Mouse (Mus musculus) liver, embryonic 11.5 days (tissue): ENCODE data around the gene Bri3. TPM values are rescaled to one million over a fixed set of nuclear protein-coding genes. Genes with fewer than 3 reads are reported as not detected.

Experiments
- ATAC-seq: fragments of 200-750 bp; cut with Nextera tagmentation; replicated peaks from 2 replicates; pipeline ENCODE4 v1.8.0; 2017; ENCODE audit warnings: moderate number of reproducible peaks, mild to moderate bottlenecking, moderate TSS enrichment, moderate library complexity; ENCODE audit not compliant: low FRiP score
- DNase-seq: peaks from one replicate; pipeline ENCODE4 v3.0.0-alpha.2; 2017; ENCODE audit warnings: low spot score
- H3K27ac ChIP-seq: fragments of 300-500 bp; sonication (generic); 2 replicates; pipeline ENCODE4 v1.5.1; 2014; ENCODE audit warnings: mild to moderate bottlenecking, low read depth, low read length, control low read depth
- H3K27me3 ChIP-seq: fragments of 300-500 bp; sonication (generic); replicated peaks from 2 replicates; pipeline ENCODE4 v1.6.1; 2014; ENCODE audit warnings: low read length, mixed read lengths; ENCODE audit not compliant: control insufficient read depth, insufficient read depth
- H3K36me3 ChIP-seq: fragments of 300-500 bp; sonication (generic); 2 replicates; pipeline ENCODE4 v1.6.1; 2014; ENCODE audit warnings: mild to moderate bottlenecking, low read length, moderate library complexity, mixed read lengths; ENCODE audit not compliant: control insufficient read depth, insufficient read depth
- H3K4me1 ChIP-seq: fragments of 300-500 bp; sonication (generic); replicated peaks from 2 replicates; pipeline ENCODE4 v1.6.1; 2014; ENCODE audit warnings: low read length, mixed read lengths; ENCODE audit not compliant: control insufficient read depth, insufficient read depth
- H3K4me2 ChIP-seq: fragments of 300-500 bp; sonication (generic); 2 replicates; pipeline ENCODE4 v1.6.1; 2014; ENCODE audit warnings: mild to moderate bottlenecking, control low read depth, moderate library complexity
- H3K4me3 ChIP-seq: fragments of 300-500 bp; sonication (generic); 2 replicates; pipeline ENCODE4 v1.5.1; 2014; ENCODE audit warnings: low read depth, low read length, control low read depth
- H3K9ac ChIP-seq: fragments of 300-500 bp; sonication (generic); 2 replicates; pipeline ENCODE4 v1.6.1; 2014; ENCODE audit warnings: low read depth, low read length, control low read depth
- H3K9me3 ChIP-seq: fragments of 300-500 bp; sonication (generic); 2 replicates; pipeline ENCODE4 v1.6.1; 2016; ENCODE audit warnings: low read length, inconsistent platforms, mixed read lengths; ENCODE audit not compliant: control insufficient read depth
- WGBS: fragments of 180-500 bp; shearing (Covaris S2); extraction: QIAGEN DNeasy Blood & Tissue Kit; methylation state at CpG from one replicate; pipeline ENCODE4 v1.1.7; 2014; 5-methylcytosine and 5-hydroxymethylcytosine counted together
- polyA plus RNA-seq: library from polyadenylated mRNA; unstranded; fragments of >200 nt; fragmentation: Nextera tagmentation; extraction: Ambion mirVana; gene quantifications from 2 replicates; pipeline ENCODE4 v1.2.1, GENCODE M21; 2014

Gene Bri3
- polyA plus RNA-seq, 1 experiment from 2014 or later, result 59.2 TPM

DNA sequence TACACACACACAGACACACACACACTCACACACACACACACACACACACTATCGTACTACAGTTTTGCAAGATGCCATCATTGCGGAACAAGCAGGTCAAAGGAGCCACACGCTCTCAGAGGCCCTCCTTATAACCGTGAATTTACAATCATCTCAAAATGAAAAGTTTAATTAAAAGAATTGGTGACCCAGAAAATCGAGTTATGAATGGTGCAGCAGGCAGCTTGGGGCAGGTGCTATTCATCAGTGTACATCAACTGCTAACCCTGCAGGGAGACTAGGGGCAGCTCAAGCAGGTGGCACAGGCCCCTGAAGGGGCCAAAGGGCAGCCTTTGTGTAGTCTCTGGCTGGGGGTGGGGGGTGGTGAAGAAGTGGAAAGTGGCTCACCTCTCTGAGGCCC lies 156.6 kb downstream of the Bri3 start:
- no peak overlapping the region for H3K4me2 ChIP-seq
- 80% methylated on average over 5 of the region's 5 CpGs for WGBS
- H3K4me3 ChIP-seq, result no peak overlapping the region
- H3K9ac ChIP-seq, result no peak overlapping the region
- no peak overlapping the region for H3K27ac ChIP-seq
- H3K27me3 ChIP-seq, result no peaks in the 10 kb centered on the region
- no peak for ATAC-seq
- no peaks in the 10 kb centered on the region for H3K4me1 ChIP-seq
- no peaks in the 10 kb centered on the region for H3K9me3 ChIP-seq
- H3K36me3 ChIP-seq, result no peaks in the 10 kb centered on the region
- no peak for DNase-seq

DNA sequence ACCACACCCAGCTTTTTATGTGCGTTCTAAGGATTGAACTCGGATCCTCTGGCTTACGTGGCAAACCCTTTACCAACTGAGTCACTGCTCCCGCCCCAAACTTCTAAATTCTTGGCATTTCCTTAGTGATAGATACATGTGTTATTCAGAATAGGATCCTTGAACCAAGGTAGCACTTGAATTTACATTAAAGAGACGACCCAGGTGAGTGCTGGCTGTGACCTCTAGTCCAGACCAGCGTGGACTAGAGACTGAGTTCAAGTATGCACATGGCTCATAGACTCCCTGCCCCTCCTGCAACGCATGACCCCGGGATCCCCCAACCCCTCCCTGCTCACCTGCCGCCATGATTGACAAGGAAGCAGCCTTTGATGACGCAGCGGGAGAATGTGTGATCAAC lies 162.0 kb downstream of the Bri3 start:
- no peaks in the 10 kb centered on the region for H3K9me3 ChIP-seq
- no peak overlapping the region for H3K27ac ChIP-seq
- no peak for ATAC-seq
- H3K4me2 ChIP-seq, result no peak overlapping the region
- H3K4me1 ChIP-seq, result no peaks in the 10 kb centered on the region
- WGBS, result 81% methylated on average over 11 of the region's 11 CpGs
- no peaks in the 10 kb centered on the region for H3K36me3 ChIP-seq
- no peak overlapping the region for H3K9ac ChIP-seq
- H3K27me3 ChIP-seq, result no peaks in the 10 kb centered on the region
- DNase-seq, result no peak
- H3K4me3 ChIP-seq, result no peak overlapping the region

DNA sequence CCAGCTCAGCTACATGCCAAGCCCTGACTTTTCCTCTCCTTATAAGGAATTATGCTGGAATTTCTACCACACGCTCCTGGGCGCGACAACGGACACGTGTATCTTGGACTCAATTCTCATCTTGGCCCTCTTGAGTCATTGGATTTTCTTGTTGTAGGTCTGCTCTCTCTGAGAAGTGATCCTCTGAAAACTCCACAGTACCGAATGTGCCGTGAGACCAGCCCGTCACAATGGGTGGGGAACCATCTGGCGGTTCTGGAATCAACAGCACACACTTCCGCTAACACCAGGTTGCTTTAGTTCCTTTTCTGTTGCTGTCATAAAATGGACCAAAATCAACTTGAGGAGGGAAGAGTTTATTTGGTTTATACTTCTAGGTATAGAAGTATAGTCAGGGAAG lies 166.4 kb downstream of the Bri3 start:
- WGBS, result 91% methylated on average over 10 of the region's 10 CpGs
- no peak for ATAC-seq
- H3K9me3 ChIP-seq, result no peaks in the 10 kb centered on the region

DNA sequence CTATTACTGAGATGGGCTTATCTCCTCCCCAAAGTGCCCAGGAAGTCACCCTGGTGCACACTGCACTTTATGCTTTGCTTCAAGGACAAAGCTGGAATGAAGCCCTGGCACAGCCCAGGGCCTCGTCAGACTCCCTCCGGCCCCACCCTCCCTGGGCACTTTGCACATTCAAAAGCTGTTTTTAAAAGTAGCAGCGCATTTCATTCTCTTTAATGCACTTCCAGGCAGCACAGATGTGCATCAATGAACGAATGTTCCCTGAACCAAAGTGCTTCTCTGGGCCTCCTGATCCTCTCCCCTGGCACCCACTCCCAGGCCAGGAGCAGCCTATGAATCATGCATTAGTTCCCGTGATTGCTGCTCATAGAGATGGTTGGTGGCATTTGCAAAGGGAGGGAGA lies 167.5 kb downstream of the Bri3 start:
- Histone ChIP-seq H3K4me2 (no peak overlapping the region), H3K9ac (no peak overlapping the region), H3K27ac (no peak overlapping the region), H3K27me3 (no peaks in the 10 kb centered on the region), H3K9me3 (no peaks in the 10 kb centered on the region), H3K36me3 (no peaks in the 10 kb centered on the region), H3K4me3 (no peak overlapping the region), H3K4me1 (no peaks in the 10 kb centered on the region)
- no peak for ATAC-seq
- WGBS, result 65% methylated on average over 5 of the region's 5 CpGs
- DNase-seq, result no peak

More for the DNA sequence above, 166.4 kb downstream of the Bri3 start:
- Histone ChIP-seq H3K4me2 (no peak overlapping the region), H3K9ac (no peak overlapping the region), H3K27me3 (no peaks in the 10 kb centered on the region), H3K4me1 (no peaks in the 10 kb centered on the region), H3K27ac (no peak overlapping the region), H3K4me3 (no peak overlapping the region), H3K36me3 (no peaks in the 10 kb centered on the region)
- DNase-seq, result no peak

DNA sequence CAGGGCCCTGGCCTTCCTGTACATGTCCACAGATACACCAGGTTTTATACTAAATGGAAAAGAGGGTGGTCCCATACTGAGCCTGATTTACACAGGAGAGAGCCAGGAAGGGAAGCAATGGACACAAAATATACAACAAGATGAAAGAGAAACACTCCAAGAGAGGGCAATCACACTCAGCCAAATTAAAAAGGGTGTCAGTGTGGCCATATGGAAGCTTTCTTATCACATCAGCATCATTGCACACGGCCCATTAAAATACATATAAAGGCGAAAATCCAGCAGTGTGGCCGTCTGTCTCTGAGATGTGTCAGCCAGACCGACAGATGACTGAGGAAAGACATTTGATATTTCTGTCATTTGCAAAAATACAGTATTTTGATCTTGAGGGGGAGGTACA lies 168.5 kb downstream of the Bri3 start:
- no peak for ATAC-seq
- Histone ChIP-seq H3K4me2 (no peak overlapping the region), H3K9ac (no peak overlapping the region), H3K9me3 (no peaks in the 10 kb centered on the region), H3K4me1 (no peaks in the 10 kb centered on the region), H3K4me3 (no peak overlapping the region), H3K27ac (no peak overlapping the region), H3K36me3 (no peaks in the 10 kb centered on the region), H3K27me3 (no peaks in the 10 kb centered on the region)
- whole genome bisulfite sequencing, result 77% methylated on average over 4 of the region's 4 CpGs
- DNase-seq, result no peak

DNA sequence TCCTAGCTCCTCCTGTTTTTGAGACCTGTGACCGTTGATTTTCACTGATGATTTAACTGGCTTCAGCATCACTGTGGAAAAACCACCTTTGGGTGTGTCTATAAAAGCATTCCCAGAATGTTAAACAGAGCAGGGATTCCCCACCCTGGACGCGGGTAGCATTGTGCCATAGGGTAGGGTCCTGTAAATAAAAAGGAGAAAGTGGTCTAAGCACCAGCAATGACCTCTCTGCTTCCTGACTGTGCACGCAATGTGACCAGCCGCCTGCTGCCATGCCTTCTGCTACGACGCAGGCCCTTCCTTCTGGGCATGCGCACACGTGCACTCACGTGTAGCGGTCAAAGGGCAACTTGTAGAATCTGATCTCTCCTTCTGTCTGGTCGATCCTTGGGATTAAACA lies 174.2 kb downstream of the Bri3 start:
- DNase-seq (no peak), ATAC-seq (no peak)
- no peak overlapping the region for H3K9ac ChIP-seq
- no peak overlapping the region for H3K4me3 ChIP-seq
- H3K4me1 ChIP-seq, result no peaks in the 10 kb centered on the region
- H3K27ac ChIP-seq, result no peak overlapping the region
- no peaks in the 10 kb centered on the region for H3K36me3 ChIP-seq
- H3K4me2 ChIP-seq, result no peak overlapping the region
- no peaks in the 10 kb centered on the region for H3K9me3 ChIP-seq
- no peaks in the 10 kb centered on the region for H3K27me3 ChIP-seq
- WGBS, result 90% methylated on average over 12 of the region's 12 CpGs

DNA sequence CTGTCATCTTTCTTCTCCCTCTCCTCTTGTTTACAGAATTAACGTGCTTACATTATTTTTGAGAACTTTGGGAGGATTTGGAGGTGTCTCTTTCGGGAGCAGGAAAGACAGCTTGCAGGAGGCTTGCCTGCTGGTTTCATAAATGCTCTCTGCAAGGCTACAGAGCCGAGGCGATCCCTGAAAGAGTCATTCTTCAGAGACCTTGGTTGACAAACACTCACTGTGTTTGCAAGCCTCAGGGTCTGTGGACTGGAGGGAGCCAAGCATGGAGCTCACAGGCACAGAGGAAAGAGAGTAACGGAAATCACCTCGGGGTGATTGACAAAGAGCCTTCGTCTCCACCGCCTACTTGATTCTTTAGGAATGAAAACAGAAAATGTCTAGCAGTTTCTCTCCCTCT lies 175.8 kb downstream of the Bri3 start:
- H3K27me3 ChIP-seq, result no peaks in the 10 kb centered on the region
- ATAC-seq (no peak), DNase-seq (no peak)
- H3K9me3 ChIP-seq, result no peaks in the 10 kb centered on the region
- H3K4me2 ChIP-seq, result no peak overlapping the region
- no peak overlapping the region for H3K4me3 ChIP-seq
- H3K27ac ChIP-seq, result no peak overlapping the region
- H3K9ac ChIP-seq, result no peak overlapping the region
- WGBS, result 79% methylated on average over 8 of the region's 8 CpGs
- H3K4me1 ChIP-seq, result no peaks in the 10 kb centered on the region
- no peaks in the 10 kb centered on the region for H3K36me3 ChIP-seq

DNA sequence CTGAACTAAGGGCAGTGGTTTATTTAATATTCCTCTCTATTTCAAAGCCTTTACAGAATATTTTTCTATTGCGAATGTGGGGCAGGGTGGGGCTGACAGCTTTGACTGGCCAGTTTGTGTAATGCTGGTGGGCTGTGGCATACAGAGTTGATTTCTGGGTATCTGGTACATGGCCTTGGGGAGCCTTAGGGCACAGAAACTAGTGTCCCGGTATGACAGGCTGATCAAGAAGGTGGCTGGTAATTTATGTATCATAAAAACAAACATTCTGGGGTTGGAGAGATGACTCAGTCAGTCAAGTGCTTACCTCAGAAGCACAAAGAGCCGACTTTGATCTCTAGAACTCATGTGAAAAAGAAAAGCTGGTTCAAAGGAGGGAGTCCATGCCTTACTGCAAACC lies 182.5 kb downstream of the Bri3 start:
- Histone ChIP-seq H3K4me2 (no peak overlapping the region), H3K4me3 (no peak overlapping the region), H3K36me3 (no peaks in the 10 kb centered on the region), H3K4me1 (no peaks in the 10 kb centered on the region), H3K27me3 (no peaks in the 10 kb centered on the region), H3K9ac (no peak overlapping the region), H3K27ac (no peak overlapping the region), H3K9me3 (no peaks in the 10 kb centered on the region)
- WGBS, result 69% methylated on average over 3 of the region's 3 CpGs
- no peak for DNase-seq
- ATAC-seq, result no peak

DNA sequence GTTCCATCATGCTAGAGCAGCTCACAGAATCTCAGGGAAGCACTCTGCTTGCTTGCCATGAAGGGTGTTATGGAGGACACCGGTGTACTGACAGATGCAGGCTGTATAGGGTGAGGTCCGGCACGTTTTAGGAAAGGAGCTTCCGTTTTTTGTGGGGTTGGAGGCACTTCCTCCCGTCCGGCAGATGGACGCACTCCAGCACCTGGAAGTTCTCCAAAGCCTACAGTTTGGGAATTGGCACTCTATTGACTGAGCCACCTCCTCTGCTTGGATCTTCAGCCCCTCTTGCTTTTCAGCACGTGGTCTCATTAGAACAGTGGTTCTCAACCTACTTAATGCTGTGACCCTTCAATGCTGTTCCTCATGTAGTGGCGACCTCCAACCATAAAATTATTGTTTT lies 183.6 kb downstream of the Bri3 start:
- Histone ChIP-seq H3K9me3 (no peaks in the 10 kb centered on the region), H3K4me1 (no peaks in the 10 kb centered on the region), H3K36me3 (no peaks in the 10 kb centered on the region), H3K9ac (no peak overlapping the region), H3K27ac (no peak overlapping the region), H3K27me3 (no peaks in the 10 kb centered on the region), H3K4me2 (no peak overlapping the region), H3K4me3 (no peak overlapping the region)
- whole genome bisulfite sequencing, result 78% methylated on average over 9 of the region's 9 CpGs
- ATAC-seq, result no peak
- DNase-seq, result no peak
